Mouse (Mus musculus) limb, embryonic 14.5 days (tissue): ENCODE results near the gene Fgfr2. TPM values are rescaled to one million over a fixed set of nuclear protein-coding genes. Genes with fewer than 3 reads are reported as not detected.

Experiments used
- ATAC-seq: fragments of 200-750 bp; cut with Nextera tagmentation; 2 replicates; pipeline ENCODE4 v1.8.0; 2017; ENCODE audit warnings: low read depth, moderate number of reproducible peaks, moderate TSS enrichment; ENCODE audit not compliant: low FRiP score
- DNase-seq: peaks from one replicate; pipeline ENCODE4 v3.0.0-alpha.2; 2015; ENCODE audit warnings: low spot score
- H3K27ac ChIP-seq: fragments of 300-500 bp; sonication (generic); replicated peaks from 2 replicates; pipeline ENCODE4 v1.5.1; 2014; ENCODE audit warnings: low read depth, mild to moderate bottlenecking, low read length, moderate library complexity, mixed read lengths
- H3K27me3 ChIP-seq: fragments of 300-500 bp; sonication (generic); 2 replicates; pipeline ENCODE4 v1.6.1; 2014; ENCODE audit warnings: low read length, mixed read lengths; ENCODE audit not compliant: control insufficient read depth, insufficient read depth
- H3K36me3 ChIP-seq: fragments of 300-500 bp; sonication (generic); 2 replicates; pipeline ENCODE4 v1.6.1; 2014; ENCODE audit warnings: mild to moderate bottlenecking, low read length, moderate library complexity, mixed read lengths; ENCODE audit not compliant: control insufficient read depth, insufficient read depth
- H3K4me1 ChIP-seq: fragments of 300-500 bp; sonication (generic); 2 replicates; pipeline ENCODE4 v1.6.1; 2014; ENCODE audit warnings: antibody characterized with exemption, low read length, mixed read lengths; ENCODE audit not compliant: control insufficient read depth, insufficient read depth
- H3K4me2 ChIP-seq: fragments of 300-500 bp; sonication (generic); replicated peaks from 2 replicates; pipeline ENCODE4 v1.6.1; 2014; ENCODE audit warnings: low read depth, mild to moderate bottlenecking, low read length, moderate library complexity; ENCODE audit not compliant: severe bottlenecking
- H3K4me3 ChIP-seq: fragments of 300-500 bp; sonication (generic); replicated peaks from 2 replicates; pipeline ENCODE4 v1.5.1; 2014; ENCODE audit warnings: low read length
- H3K9ac ChIP-seq: fragments of 300-500 bp; sonication (generic); 2 replicates; pipeline ENCODE4 v1.6.1; 2014; ENCODE audit warnings: mild to moderate bottlenecking, low read depth, low read length, moderate library complexity; ENCODE audit not compliant: severe bottlenecking
- H3K9me3 ChIP-seq: fragments of 300-500 bp; sonication (generic); 2 replicates; pipeline ENCODE4 v1.6.1; 2016; ENCODE audit warnings: low read length; ENCODE audit not compliant: control insufficient read depth
- POLR2A ChIP-seq: fragments of 200-500 bp; IDR thresholded peaks from 2 replicates; pipeline ENCODE4 v1.8.0; 2012; ENCODE audit warnings: inconsistent platforms, mild to moderate bottlenecking, moderate library complexity, borderline replicate concordance; ENCODE audit not compliant: insufficient read depth, insufficient read length; ENCODE audit errors: extremely low read depth
- WGBS: fragments of 180-500 bp; shearing (Covaris S2); extraction: QIAGEN DNeasy Blood & Tissue Kit; methylation state at CpG from one replicate; pipeline ENCODE4 v1.1.7; 2014; 5-methylcytosine and 5-hydroxymethylcytosine counted together
- polyA plus RNA-seq, 2 experiments: library from polyadenylated mRNA; depleted of rRNA in 1 of 2; stranded (reverse) in 1 of 2; unstranded in 1 of 2; fragments of >200 nt; fragmentation: Nextera tagmentation in 1 of 2; extraction: Ambion mirVana in 1 of 2; gene quantifications; 2 replicates each; pipeline versions ENCODE4 v1.2.1 to v1.2.3; 2012 to 2014

Gene Fgfr2
- polyA plus RNA-seq, 2 experiments: 131 to 133 TPM

DNA sequence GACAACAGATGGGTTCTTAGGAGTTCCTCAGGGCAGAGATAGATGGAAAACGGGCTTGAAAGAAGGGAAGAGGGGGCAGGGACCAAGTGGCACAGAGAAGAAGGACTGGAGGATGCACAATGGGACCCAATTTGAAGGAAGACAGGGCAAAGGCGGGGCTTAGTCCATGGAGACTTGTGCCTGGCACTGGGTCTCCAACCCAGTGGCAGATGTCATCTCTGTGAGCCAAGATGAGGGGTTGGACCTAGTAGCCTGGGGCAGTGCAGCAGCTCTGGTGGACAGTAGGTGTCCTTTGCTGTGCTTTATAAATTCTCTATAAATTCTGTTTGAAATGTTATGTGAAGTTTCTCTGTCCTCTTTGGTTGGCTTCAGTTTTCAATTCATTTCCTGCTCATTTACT lies 1306.5 kb downstream of the Fgfr2 start:
- no peaks in the 10 kb centered on the region for H3K36me3 ChIP-seq
- H3K9ac ChIP-seq: no peak overlapping the region
- no peak overlapping the region for H3K4me3 ChIP-seq
- no peak for TF ChIP-seq POLR2A
- no peak for ATAC-seq
- DNase-seq: no peak
- no peaks in the 10 kb centered on the region for H3K27me3 ChIP-seq
- H3K4me1 ChIP-seq: no peaks in the 10 kb centered on the region
- H3K4me2 ChIP-seq: no peak overlapping the region
- H3K27ac ChIP-seq: no peak overlapping the region
- no peaks in the 10 kb centered on the region for H3K9me3 ChIP-seq
- WGBS: 68% methylated on average over 2 of the region's 2 CpGs

DNA sequence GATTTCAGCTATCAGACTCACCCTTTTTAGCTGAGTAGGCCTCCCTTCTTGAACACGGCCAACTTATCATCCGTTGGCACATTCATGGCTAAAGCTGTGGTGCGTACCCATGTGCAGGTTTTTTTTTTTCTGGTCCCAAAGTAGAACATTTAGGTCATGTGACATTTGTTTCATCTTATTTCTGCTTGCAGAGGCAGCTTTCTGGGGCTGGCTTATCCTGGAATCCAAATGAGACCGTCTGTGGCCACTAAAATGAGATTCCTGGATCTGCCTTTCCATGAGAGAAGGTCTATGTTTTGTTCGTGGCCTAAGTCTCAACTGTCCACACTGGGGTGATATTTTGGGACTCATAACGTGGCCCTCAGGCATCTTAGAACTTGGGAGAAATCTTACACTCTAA lies 1311.0 kb downstream of the Fgfr2 start:
- ATAC-seq: no peak
- H3K4me1 ChIP-seq: no peaks in the 10 kb centered on the region
- WGBS: 79% methylated on average over 6 of the region's 6 CpGs

DNA sequence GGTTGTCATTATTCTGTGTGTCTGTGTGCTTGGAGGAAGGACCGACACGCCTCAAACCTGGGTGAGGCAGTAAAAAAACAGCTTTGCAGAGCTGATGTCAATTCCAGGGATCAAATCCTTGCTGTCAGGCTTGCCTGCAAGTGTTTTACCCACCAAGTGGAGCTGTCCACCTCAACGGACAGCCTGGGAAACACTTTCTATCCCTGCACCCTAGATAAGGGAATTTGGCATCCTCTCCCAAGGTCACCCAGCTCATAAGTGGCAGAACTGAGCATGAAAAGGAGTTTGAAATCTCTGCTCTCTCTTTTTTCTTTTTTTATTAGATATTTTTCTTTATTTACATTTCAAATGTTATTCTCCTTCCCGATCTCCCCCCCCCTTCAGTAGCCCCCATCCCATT lies 1312.2 kb downstream of the Fgfr2 start:
- Histone ChIP-seq H3K27me3 (no peaks in the 10 kb centered on the region), H3K4me1 (no peaks in the 10 kb centered on the region), H3K9ac (no peak overlapping the region), H3K4me3 (no peak overlapping the region), H3K36me3 (no peaks in the 10 kb centered on the region), H3K4me2 (no peak overlapping the region), H3K9me3 (no peaks in the 10 kb centered on the region), H3K27ac (no peak overlapping the region)
- TF ChIP-seq POLR2A: no peak
- DNase-seq: no peak
- WGBS: 62% methylated on average over 4 of the region's 4 CpGs
- no peak for ATAC-seq

More for the DNA sequence above, 1311.0 kb downstream of the Fgfr2 start:
- TF ChIP-seq POLR2A: no peak
- Histone ChIP-seq H3K36me3 (no peaks in the 10 kb centered on the region), H3K27ac (no peak overlapping the region), H3K9ac (no peak overlapping the region), H3K4me2 (no peak overlapping the region), H3K27me3 (no peaks in the 10 kb centered on the region), H3K4me3 (no peak overlapping the region), H3K9me3 (no peaks in the 10 kb centered on the region)
- no peak for DNase-seq

DNA sequence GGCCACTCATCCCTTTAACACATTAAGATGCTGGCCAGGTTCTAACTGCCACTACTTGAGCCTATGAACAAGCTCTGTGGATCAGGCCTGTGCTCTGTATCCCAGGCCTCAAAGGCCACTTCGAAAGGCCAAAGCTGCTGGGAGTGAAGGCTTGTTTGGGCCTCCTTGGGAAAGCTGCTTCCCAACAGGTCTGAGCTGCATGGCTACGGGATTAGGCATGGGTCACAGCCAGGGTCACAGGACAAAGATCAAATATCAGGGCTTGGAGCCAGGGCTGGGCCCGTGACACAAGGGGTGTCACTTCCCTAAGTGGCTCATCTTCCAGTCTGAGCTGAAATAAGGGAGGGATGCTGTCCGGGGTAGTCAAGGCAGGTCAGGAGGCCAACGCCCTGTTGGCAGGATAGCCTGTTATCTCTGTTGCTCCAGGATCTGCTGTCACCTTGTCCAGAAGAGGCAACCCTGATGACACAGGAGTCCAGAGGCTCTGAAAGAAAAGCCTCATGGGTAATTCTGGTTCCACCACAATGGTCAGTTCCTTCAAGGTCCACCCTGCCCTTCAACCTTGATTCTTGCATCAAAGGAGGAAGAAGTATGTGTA lies 1313.5 kb downstream of the Fgfr2 start:
- Histone ChIP-seq H3K9me3 (no peaks in the 10 kb centered on the region), H3K27me3 (no peaks in the 10 kb centered on the region), H3K9ac (no peak overlapping the region), H3K4me1 (no peaks in the 10 kb centered on the region), H3K27ac (no peak overlapping the region), H3K36me3 (no peaks in the 10 kb centered on the region), H3K4me3 (no peak overlapping the region), H3K4me2 (no peak overlapping the region)
- 42% methylated on average over 5 of the region's 5 CpGs for WGBS
- ATAC-seq (no peak), DNase-seq (no peak)
- TF ChIP-seq POLR2A: no peak

DNA sequence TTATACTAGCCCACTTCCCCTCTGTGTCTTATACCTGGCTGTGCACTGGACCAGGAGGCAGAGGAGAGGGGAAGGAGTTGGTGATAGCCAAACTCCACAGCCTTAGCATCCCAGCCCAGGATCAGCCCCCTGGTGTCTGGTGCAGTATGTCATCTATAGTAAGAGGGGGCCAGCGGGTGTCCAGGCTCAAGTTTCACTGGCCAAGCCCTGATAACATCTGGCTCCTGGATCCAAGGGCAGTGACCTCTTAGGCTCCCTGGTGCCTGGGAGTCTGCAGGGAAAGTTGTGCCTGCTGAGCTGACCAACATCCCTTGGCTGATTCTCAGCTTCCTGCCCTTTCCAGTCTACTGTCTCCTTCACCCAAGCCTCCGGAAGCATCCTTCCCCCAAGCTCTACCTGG lies 1315.9 kb downstream of the Fgfr2 start:
- H3K9me3 ChIP-seq: no peaks in the 10 kb centered on the region
- no peak overlapping the region for H3K4me2 ChIP-seq
- TF ChIP-seq POLR2A: no peak
- no peak overlapping the region for H3K9ac ChIP-seq
- H3K27ac ChIP-seq: no peak overlapping the region
- ATAC-seq: no peak
- 25% methylated on average over 2 of the region's 2 CpGs for WGBS
- H3K27me3 ChIP-seq: no peaks in the 10 kb centered on the region
- DNase-seq: no peak
- H3K4me3 ChIP-seq: no peak overlapping the region
- no peaks in the 10 kb centered on the region for H3K4me1 ChIP-seq
- H3K36me3 ChIP-seq: no peaks in the 10 kb centered on the region

DNA sequence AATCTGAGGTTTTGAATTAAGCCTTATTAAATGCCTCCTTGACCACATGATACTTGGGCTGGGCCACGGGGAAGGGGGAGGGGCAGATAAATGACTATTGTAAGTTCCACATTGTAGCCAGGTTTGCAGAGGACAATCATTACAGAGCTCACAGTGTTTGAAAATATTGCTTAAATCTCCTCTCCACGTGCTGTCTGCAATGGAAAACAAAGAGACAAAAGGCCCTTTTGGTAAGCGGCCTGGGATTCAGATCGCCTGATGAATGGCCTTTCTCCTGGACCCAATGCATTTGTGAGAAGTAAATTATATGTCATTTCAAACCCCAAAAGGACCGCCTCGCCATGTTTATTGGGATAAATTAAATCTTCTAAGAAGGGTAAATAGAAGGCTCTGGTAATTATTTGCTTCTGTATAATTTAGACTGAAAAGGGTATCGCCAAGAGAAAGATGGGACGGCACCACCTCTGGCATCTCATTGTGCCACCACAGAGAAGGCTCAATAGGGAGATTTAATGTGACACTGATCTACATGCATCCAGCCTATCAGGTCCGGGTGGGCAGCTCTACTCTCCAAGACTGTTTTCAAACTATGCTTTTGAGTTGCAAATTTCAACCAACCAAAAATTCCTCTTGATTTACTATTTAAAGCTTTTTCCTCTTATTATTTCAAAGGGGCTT lies 1317.5 kb downstream of the Fgfr2 start:
- Histone ChIP-seq H3K9me3 (no peaks in the 10 kb centered on the region), H3K4me3 (no peak overlapping the region), H3K4me2 (no peak overlapping the region), H3K9ac (no peak overlapping the region), H3K27ac (no peak overlapping the region), H3K36me3 (no peaks in the 10 kb centered on the region), H3K4me1 (0 out of 2 replicates have a peak, but pooled peaks cover 3% of the 10 kb centered on the region), H3K27me3 (no peaks in the 10 kb centered on the region)
- DNase-seq (no peak), ATAC-seq (no peak)
- no peak for TF ChIP-seq POLR2A
- 82% methylated on average over 9 of the region's 9 CpGs for WGBS
